Mouse (Mus musculus) megakaryocyte progenitor cell, adult 5-6 weeks (primary cell): ENCODE results near the gene Adprm. TPM values are rescaled to one million over a fixed set of nuclear protein-coding genes. Genes with fewer than 3 reads are reported as not detected.

Experiments
- ATAC-seq: replicated peaks from 2 replicates; pipeline ENCODE4 v1.8.0; 2016; ENCODE audit warnings: mild to moderate bottlenecking, moderate TSS enrichment, inconsistent platforms; ENCODE audit not compliant: poor library complexity
- total RNA-seq, 2 experiments: library from RNA; stranded (forward) in 1 of 2; stranded (reverse) in 1 of 2; fragments of 157-497, 149-512 nt in 1 of 2; fragments of 200-1000 nt in 1 of 2; gene quantifications; 2 replicates each; pipeline versions ENCODE4 v1.2.3 to v1.2.4; 2015 to 2017

The Adprm gene
- total RNA-seq, 2 experiments from 2014 or later, result 38.4 to 55.3 TPM

DNA sequence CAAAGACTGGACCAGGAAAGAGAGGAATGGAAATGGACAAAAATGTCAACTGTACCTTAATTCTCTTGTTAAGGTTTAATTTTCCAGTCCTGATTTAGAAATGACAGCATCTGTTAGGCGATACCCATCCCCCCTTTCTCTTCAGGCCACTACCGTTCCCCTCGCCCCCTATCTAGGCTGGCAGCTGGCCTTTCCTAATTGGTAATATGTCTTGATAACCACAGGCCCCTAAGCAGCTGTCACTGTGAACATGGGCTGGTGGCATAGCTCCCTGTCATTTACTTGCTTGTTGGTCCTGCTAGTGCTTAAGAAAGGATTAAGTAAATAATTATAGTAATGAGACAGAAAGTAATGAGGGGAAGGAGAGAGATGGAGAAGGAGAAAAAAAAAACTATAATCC, 25.0 kb upstream of the Adprm start:
- no peak for ATAC-seq

- ATAC-seq, result no peak
These were observed 24.4 kb upstream of the Adprm start for GRCm38 (mm10) chr11:67076781-67077180.

DNA sequence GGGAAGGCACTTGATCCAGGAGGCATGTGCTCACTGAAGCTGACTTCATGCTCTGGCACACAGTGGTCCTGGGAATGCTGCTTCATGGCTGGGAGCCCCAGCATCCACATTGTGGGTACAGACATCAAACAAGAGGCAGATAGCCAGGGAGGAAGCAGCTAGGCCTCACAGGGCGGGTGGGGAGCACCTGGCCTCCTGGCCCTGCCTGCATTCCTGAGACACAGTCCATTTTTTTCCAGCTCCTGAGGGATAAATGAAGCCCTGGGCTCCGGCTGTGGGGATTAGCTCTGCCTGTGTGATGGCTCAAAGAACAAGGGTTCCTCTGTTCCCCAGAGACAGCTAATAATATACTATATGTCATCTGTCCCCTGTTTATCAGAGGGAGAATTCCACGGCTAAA, 22.6 kb upstream of the Adprm start:
- ATAC-seq, result no peak

GRCm38 (mm10) chr11:67072615-67073130, 20.3 kb upstream of the Adprm start:
- ATAC-seq, result peak; percentile 29; the same call in 1 of the 2 replicates

GRCm38 (mm10) chr11:67067741-67068140, 15.3 kb upstream of the Adprm start:
- no peak for ATAC-seq

DNA sequence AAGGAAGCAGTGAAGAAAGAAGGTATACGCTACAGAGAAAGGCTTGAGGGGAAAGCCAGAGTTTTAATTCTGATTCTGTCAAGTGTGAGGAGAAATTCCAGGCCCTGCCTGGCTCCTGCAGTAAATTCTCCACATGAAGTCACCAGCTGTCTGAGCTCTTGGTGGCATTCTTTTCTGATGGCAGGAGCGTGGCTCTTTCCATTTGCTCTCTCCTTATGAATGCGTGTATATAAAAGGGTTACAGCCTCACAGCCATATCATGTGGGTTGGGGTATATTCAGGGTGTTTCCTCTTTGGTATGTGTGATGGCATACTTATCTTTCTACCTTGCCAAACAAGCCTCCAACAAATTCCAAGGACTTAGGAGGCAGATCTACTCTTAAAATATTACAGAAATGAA, 10.3 kb upstream of the Adprm start:
- ATAC-seq, result no peak

- no peak for ATAC-seq
These were observed 8.9 kb upstream of the Adprm start for GRCm38 (mm10) chr11:67061311-67061710.

GRCm38 (mm10) chr11:67054754-67055365, 2.5 kb upstream of the Adprm start:
- ATAC-seq, result no peak

- ATAC-seq, result no peak
These were observed 596 bp downstream of the Adprm start for GRCm38 (mm10) chr11:67051676-67052320.

GRCm38 (mm10) chr11:67049256-67049655, 3.1 kb downstream of the Adprm start:
- ATAC-seq, result no peak

- ATAC-seq, result no peak
These were observed 3.9 kb downstream of the Adprm start for GRCm38 (mm10) chr11:67048496-67048895.

DNA sequence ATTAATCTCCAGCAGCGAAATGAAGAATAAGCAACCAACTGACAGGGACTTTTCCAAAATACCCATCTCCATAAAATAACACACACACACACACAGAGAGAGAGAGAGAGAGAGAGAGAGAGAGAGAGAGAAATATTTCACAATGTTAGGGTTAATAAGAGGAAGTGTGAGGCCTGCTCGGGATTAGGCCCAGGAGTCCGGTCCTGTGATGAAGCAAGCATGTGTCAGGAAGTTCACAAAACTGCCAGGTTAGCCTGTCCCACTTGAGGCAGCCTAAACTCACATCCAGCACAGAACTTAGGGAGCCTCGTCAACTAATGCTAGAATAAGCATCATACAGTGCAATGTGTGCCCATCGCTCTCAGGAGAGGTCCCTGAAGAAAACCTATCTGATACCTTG, 5.2 kb downstream of the Adprm start:
- ATAC-seq, result peak; percentile 83

DNA sequence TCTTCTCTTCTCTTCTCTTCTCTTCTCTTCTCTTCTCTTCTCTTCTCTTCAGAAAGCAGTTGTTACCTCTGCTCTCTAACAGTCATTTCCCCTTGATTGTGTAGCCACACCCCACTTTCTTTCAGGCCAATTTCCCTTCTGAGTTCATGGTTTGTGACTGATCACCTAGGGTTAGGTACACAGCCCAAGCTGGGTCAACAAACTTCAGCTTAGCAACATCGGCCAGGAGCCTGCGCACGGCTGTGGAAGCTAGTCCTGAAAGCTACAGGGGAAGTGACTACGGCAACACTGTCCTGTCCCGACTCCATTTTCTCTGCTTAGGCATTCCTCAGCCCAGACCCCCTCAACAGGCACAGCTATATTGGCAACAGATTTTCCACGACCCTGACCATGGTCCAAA, 7.4 kb downstream of the Adprm start:
- no peak for ATAC-seq

- no peak for ATAC-seq
These were observed 9.4 kb downstream of the Adprm start for GRCm38 (mm10) chr11:67043007-67043406.

- no peak for ATAC-seq
These were observed 11.9 kb downstream of the Adprm start for GRCm38 (mm10) chr11:67040483-67040882.

DNA sequence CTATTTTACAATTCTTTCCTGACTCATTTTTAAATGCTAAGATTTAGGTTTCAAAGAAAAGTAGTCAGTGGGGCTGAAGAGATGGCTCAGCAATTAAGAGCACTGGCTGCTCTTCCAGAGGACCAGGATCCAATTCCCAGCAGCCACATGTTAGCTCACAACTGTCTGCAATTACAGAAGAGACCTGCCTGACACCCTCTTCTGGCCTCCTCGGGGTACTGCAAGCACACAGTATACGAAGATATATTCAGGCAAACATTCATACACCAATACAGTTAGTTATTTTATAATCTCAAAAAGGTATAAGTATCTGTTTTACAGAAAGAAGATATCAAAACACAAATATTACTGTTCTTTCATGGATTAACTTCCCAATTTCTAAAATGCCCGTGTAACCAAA, 12.6 kb downstream of the Adprm start:
- ATAC-seq, result 0 out of 2 replicates have a peak, but pooled peaks have one; percentile 61

GRCm38 (mm10) chr11:67036892-67037291, 15.5 kb downstream of the Adprm start:
- no peak for ATAC-seq

GRCm38 (mm10) chr11:67036229-67036628, 16.2 kb downstream of the Adprm start:
- no peak for ATAC-seq

DNA sequence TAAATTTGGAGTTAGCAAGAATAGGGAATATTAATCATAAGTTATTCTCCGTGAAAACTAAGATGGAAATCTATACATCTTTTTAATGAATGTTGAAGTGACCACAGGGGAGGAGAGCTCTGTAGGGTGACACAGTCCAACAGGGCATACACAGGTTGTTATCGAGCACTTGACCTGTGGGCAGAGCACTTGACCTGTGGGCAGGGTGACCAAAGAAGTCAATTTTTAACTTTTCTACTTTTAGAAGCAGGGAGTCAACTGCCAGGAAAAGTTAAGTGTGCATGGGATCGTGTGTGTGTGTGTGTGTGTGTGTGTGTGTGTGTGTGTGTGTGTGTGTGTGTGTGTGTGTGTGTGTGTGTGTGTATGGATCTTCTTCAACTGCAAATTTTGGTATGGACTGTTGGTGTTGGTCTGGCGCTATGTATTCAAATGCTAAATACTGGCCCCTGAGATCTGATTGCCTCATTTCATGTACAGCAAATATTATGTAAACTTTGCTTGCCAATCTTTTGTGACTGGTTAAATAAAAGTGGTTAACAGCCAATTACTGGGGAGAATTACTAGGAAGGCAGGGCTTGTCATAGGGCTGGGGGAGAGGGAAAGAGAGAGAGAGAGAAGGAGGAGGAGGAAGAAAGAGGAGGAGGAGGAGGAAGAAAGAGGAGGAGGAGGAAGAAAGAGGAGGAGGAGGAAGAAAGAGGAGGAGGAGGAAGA, 17.5 kb downstream of the Adprm start:
- no peak for ATAC-seq

DNA sequence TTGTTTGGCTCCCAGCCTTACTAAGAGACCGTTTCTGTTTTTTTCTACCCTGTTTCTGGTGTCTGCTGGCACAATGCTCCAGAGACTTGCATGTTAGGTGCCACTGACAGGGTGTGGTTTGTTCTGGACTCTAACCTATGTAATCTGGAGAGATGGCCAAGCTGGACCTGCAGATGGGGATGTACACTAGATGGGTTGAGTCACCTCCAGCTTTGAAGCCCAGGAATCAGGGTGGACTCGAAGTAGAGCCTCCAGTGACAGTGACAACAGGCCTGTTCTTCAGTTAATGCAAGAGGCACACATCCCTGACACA, 20.8 kb downstream of the Adprm start:
- no peak for ATAC-seq

GRCm38 (mm10) chr11:67030904-67031602, 21.3 kb downstream of the Adprm start:
- peak; percentile 82 for ATAC-seq
